Mouse (Mus musculus): ENCODE results near the gene Gm20481.

DNA sequence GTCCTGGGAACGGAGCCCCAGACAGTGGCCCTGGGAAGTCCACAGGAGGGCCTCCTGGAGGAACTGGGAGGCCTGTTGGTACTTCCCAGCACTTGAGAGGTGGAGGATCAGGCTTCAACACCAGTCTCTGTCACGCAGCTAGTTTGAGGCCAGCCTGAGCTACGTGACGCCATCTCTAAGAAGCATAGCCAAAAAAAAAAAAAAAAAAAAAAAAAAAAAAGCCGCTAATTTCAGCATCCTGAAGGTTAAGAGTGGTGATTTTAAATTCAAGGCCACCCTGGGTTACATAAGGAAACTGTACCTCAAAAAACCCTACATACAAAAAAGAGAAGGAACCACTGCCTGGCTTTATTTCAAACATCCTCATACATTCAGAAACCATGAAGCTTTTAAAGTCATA lies 45.5 kb upstream of the Gm20481 start:
- TF ChIP-seq CTCF (IDR thresholded peaks at IDR 0.05; ENCODE audit: low read depth) (no peak), EP300 (optimal IDR thresholded peaks at IDR 0.05) (no peak)
